Mouse (Mus musculus) gastrocnemius, adult 8-10 months (tissue): ENCODE results near the gene Cd6. TPM values are rescaled to one million over a fixed set of nuclear protein-coding genes. Genes with fewer than 3 reads are reported as not detected.

Source experiments
- DNase-seq, 2 experiments: peaks; one replicate each; pipeline ENCODE4 v3.0.0; 2022; ENCODE audit warnings: low spot score in 2 of 2
- total RNA-seq, 4 experiments: library from RNA; stranded (reverse); gene quantifications; 2 replicates each; pipeline ENCODE4 v1.2.4; 2022

Gene Cd6
- total RNA-seq, 4 experiments from 2014 or later = not detected

GRCm38 (mm10) chr19:10803751-10804150, 26.1 kb downstream of the Cd6 start:
- no peak for DNase-seq

GRCm38 (mm10) chr19:10801906-10802305, 28.0 kb downstream of the Cd6 start:
- DNase-seq = no peak

DNA sequence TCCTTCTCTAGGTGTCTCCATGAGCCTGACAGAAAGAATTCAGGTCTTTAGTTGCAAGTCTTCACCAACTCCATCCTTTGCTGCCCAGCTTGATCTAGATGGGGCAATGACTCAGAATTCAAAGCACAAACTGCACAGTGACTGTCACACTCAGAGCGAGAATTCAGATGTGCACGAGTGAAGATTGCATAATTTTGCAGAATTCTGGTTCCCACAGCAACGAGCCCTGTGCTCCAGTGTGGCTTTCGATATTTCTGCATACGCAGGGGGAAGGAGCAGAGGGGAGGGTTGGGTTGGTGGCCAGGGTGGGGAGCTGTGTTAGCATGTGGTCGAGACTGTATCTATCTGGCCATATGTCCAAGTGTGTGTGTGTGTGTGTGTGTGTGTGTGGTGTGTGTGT, 28.8 kb downstream of the Cd6 start:
- DNase-seq = no peak

DNA sequence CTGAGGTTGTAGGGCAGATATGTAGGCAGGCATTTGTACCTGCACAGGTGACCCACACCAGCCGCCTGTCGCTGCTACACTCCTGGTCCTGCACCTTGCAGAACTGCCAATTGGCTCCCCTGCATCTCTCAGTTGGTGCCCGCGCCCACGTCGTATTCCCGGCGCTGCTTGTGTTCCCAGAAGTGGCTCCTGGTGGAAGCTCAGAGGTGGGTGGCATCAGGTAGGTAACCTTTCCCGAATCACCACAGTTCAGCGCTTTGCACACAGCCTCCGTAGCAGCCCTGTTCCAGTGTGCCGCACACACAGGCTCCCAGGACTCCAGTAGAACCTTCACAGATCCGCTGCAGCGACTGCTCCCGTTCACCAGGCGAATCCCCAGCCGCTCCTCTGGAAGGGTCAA, 30.7 kb downstream of the Cd6 start:
- DNase-seq = no peak

- no peak for DNase-seq
These were observed 31.3 kb downstream of the Cd6 start for GRCm38 (mm10) chr19:10798576-10798975.

- DNase-seq = no peak
These were observed 34.9 kb downstream of the Cd6 start for GRCm38 (mm10) chr19:10794916-10795315.

DNA sequence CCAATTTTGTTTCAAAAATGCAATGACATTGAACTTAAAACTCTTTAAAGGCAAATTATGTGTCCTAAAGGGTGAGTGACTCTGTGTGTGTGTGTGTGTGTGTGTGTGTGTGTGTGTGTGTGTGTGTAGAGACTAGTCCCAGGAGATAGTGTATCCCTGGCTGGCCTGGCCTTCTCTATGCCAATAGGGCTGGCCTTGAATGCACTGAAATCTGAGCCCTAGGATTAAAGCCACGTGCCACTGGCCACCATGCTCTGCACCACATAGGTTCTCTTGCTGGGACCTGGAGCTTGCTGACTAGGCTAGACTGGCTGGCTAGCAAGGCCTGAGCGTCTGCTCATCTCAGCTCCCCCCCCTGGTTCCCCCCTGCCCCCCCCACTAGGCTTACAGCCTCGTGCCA, 36.8 kb downstream of the Cd6 start:
- peak; percentile 56 to 81 for DNase-seq

GRCm38 (mm10) chr19:10790323-10790722, 39.5 kb downstream of the Cd6 start:
- DNase-seq = no peak

DNA sequence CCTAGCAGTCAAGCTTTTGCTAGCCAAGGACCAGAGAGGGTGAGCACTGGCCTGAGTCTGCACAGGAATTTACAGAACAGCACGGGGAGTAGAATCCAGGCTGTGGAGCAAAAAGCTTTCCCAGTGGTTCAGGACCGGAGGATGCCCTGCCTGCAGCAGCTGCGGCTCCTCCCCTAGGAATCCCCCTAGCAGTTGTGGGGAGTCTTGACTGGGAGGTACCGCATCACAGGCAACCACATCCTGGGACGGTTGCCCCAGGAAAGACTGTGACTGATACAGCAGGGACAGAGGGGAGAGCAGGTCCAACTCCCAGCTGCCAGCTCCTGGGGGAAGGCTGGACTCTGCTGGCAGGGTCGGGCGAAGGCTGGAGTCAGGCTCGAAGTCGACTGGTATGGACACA, 41.6 kb downstream of the Cd6 start:
- DNase-seq = no peak

DNA sequence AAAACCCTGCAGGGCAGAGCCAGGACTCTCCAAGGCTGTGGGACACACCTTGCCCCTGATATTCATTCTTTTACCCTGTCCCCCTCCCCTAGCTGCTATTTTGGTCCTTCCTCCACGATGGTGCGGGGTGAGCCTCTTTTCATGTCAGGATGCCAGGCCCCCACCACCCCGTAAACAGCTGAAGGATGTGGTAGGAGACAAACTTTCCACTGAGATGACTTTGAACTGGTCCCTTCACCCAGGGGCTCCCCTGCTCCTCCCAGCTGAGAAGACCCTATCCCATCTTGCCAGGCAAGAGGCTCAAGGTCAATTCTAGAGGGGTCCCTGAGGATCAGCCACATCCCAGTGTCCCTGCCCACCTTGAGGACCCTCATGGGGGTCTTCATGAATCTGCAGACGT, 42.5 kb downstream of the Cd6 start:
- DNase-seq = no peak

DNA sequence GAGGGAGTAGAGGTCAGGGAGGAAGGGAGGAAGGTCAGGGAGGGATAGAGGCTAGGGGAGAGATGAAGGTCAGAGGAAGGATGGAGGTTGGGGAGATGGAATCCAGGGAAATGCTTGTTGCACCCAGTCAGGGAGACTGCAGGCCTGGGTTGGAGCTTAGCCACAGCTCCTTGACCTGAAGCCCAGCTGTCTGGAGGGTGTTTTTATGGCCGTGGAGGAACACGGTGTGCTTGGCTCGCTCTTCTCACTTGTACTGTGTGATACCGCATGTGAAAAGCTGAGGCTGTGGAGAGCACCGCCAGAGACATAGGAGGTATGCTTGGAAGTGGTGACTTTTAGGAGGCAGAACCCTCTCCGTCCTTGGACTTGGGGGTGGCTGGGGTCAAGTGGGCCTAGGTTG, 43.1 kb downstream of the Cd6 start:
- peak; percentile 62 to 77 for DNase-seq

DNA sequence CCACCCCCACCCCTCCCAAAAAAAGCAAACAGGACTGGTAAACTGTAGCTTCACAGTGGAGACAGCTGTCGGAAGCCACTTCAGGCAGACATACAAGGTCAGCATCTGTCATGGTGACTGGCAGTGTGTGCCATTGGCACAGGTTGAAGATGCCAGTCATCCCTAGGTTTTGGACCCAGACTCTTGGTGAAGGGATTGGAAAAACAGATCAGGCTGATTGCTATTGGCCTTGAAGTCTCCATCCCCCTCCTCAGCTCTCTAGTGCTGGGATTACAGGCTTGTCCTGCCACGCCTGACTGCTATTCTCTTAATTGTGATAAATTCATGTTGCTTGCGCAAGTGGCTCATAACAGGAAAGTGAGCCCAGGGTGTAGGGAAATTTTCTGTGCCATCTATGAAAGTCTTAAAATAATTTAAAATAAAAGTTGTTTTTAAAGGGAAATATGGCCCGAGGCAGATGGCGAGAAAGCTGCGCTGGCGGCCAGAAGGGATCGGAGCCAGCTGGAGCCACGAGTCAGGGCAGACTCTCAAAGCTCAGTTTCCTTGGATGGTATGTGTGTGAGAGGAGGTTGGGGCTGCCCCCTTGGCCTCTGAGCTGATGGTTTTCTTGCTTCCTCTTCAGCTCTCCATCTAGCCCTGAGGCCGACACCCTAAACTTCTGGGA, 44.9 kb downstream of the Cd6 start:
- DNase-seq = no peak

- DNase-seq = no peak
These were observed 45.8 kb downstream of the Cd6 start for GRCm38 (mm10) chr19:10784061-10784460.

DNA sequence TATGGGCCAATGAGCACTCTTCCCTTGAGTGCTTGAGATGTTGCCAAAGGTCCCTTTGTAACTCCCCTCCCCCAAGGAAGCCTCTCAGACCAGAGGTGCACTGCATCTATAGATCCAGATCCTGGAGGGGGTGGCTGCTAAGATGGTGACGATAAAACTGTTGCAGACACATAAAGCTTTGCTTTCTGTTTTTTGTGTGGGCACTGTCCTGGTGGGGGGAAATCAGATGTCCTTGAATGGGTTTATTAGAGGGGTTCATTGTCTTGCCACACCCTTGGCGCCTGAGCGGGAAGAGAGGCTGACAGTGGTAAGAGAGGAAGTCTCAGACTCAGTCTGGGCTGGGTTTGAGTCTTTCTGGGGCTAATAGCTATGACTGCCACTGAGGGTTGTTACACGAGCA, 46.7 kb downstream of the Cd6 start:
- DNase-seq = no peak

GRCm38 (mm10) chr19:10781641-10782040, 48.2 kb downstream of the Cd6 start:
- no peak for DNase-seq

- no peak for DNase-seq
These were observed 53.0 kb downstream of the Cd6 start for GRCm38 (mm10) chr19:10776906-10777305.

DNA sequence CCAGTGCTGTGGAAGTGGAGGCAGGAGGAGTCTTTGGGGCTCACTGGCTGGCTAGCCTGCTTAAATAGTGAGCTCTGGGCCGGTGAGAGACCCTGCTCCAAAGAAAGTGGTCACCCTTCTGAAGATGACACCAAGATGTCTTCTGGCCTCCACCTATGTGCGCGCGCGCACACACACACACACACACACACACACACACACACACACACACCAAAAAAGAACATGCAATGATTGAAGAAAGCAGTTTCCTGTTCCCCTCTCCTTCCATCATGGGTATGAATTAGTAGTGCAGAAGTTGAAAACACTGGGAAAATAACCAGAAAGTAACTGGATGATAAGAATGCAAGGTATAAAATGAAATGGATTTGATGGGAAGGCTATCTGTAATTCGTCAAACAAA, 55.7 kb downstream of the Cd6 start:
- DNase-seq = no peak

- no peak for DNase-seq
These were observed 56.5 kb downstream of the Cd6 start for GRCm38 (mm10) chr19:10773384-10773783.

- DNase-seq = no peak
These were observed 57.0 kb downstream of the Cd6 start for GRCm38 (mm10) chr19:10772866-10773265.

DNA sequence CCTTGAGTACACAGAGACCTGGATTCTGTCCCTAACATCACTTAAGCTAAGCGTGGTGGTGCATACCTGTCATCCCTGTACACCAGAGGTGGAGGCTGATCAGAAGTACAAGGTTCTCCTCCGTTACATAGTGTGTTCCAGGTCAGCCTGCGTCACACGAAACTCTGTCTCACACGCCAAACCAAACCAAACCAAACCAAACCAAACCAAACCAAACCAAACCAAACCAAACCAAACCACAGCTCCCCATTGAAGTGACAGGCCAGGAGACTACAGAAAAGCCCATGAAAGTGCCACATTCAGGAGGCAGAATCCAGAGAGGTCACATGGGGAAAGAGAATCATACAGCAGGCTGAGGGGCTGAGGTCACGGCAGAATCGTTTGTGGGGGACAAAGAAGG, 57.9 kb downstream of the Cd6 start:
- no peak for DNase-seq

- no peak for DNase-seq
These were observed 60.2 kb downstream of the Cd6 start for GRCm38 (mm10) chr19:10769429-10770195.

DNA sequence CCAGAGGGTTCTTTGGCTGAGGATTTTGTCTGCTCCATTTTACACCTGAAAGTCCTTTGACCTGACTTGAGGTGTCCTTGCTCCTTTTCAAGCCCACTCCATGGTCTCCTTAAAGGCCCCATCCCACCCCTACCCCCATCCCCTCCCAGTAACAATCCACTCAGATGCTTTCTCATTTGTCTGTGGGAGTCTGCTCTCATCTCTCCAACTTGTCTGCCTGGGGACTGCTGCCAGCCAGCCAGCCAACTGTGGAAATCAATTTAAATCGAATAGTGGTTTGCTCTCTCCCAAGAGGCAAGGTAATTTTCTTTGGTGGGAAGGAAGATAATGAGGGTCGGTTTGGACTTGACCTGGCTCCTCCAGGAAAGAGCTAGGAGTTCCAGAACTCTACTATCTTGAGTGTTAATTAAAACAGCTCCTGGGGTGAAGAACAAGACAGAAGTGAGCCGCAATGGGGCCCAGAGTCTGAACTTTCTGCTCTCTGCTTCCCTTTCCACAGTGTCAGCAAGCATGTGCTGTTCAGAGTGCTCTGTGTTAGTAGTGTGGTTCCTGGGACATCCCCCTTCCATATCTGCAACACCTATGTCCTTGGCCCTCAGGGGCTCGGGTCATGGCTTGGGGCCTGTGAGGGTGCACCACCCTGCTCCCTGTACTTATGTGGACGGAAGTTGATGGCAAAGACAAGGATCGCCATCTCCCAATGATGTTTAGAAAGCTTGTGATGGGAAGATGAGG, 61.0 kb downstream of the Cd6 start:
- DNase-seq = no peak
